Mouse (Mus musculus) liver, postnatal 0 days (tissue): ENCODE measurements around the gene Dtx2. TPM values are rescaled to one million over a fixed set of nuclear protein-coding genes. Genes with fewer than 3 reads are reported as not detected.
"Not testable (repeated sequence)": the region's sequence is repeated elsewhere in the genome, so short reads cannot be mapped to it uniquely, and the experiment has no call there.

Source experiments
- ATAC-seq: fragments of 200-750 bp; cut with Nextera tagmentation; 2 replicates; pipeline ENCODE4 v1.8.0; 2017; ENCODE audit warnings: mild to moderate bottlenecking, moderate library complexity
- DNase-seq: peaks from one replicate; pipeline ENCODE4 v3.0.0-alpha.2; 2016
- H3K27ac ChIP-seq: fragments of 300-500 bp; sonication (generic); 2 replicates; pipeline ENCODE4 v1.5.1; 2014; ENCODE audit warnings: antibody characterized with exemption, moderate library complexity, mild to moderate bottlenecking, low read depth
- H3K27me3 ChIP-seq: fragments of 300-500 bp; sonication (generic); 2 replicates; pipeline ENCODE4 v1.6.1; 2014; ENCODE audit warnings: low read length, control low read depth, mixed read lengths; ENCODE audit not compliant: insufficient read depth
- H3K36me3 ChIP-seq: fragments of 300-500 bp; sonication (generic); replicated peaks from 2 replicates; pipeline ENCODE4 v1.6.1; 2014; ENCODE audit warnings: mild to moderate bottlenecking, control low read depth, low read length, moderate library complexity, mixed read lengths; ENCODE audit not compliant: insufficient read depth
- H3K4me1 ChIP-seq: fragments of 300-500 bp; sonication (generic); 2 replicates; pipeline ENCODE4 v1.6.1; 2014; ENCODE audit warnings: antibody characterized with exemption, mild to moderate bottlenecking, control low read depth; ENCODE audit not compliant: insufficient read depth
- H3K4me2 ChIP-seq: fragments of 300-500 bp; sonication (generic); 2 replicates; pipeline ENCODE4 v1.6.1; 2014; ENCODE audit warnings: low read depth, mild to moderate bottlenecking, low read length, moderate library complexity, mixed read lengths
- H3K4me3 ChIP-seq: fragments of 300-500 bp; sonication (generic); 2 replicates; pipeline ENCODE4 v1.5.1; 2014; ENCODE audit warnings: low read depth, low read length
- H3K9ac ChIP-seq: fragments of 300-500 bp; sonication (generic); replicated peaks from 2 replicates; pipeline ENCODE4 v1.6.1; 2014; ENCODE audit warnings: mild to moderate bottlenecking, moderate library complexity
- H3K9me3 ChIP-seq: fragments of 300-500 bp; sonication (generic); 2 replicates; pipeline ENCODE4 v1.6.1; 2016; ENCODE audit warnings: mild to moderate bottlenecking, control low read depth, low read length, mixed read lengths
- CTCF ChIP-seq: sonication (generic); IDR thresholded peaks from 2 replicates; pipeline ENCODE4 v1.5.1; 2016; ENCODE audit warnings: antibody characterized with exemption, low read depth
- EP300 ChIP-seq: IDR thresholded peaks from 2 replicates; pipeline ENCODE4 v1.6.1; 2016; ENCODE audit warnings: antibody characterized with exemption, low read depth, mild to moderate bottlenecking
- WGBS: fragments of 180-500 bp; shearing (Covaris S2); extraction: QIAGEN DNeasy Blood & Tissue Kit; methylation state at CpG from one replicate; pipeline ENCODE4 v1.1.7; 2014; ENCODE audit not compliant: insufficient replicate concordance; 5-methylcytosine and 5-hydroxymethylcytosine counted together
- polyA plus RNA-seq: library from polyadenylated mRNA; unstranded; fragments of >200 nt; fragmentation: Nextera tagmentation; extraction: Ambion mirVana; gene quantifications from 2 replicates; pipeline ENCODE4 v1.2.1, GENCODE M21; 2015

The Dtx2 gene
- polyA plus RNA-seq, 1 experiment from 2014 or later = 4.8 TPM

- DNase-seq (no peak), ATAC-seq (no peak)
- no peak overlapping the region for H3K27ac ChIP-seq
- TF ChIP-seq CTCF = no peak
- no peak for TF ChIP-seq EP300
- H3K4me3 ChIP-seq = no peak overlapping the region
- no peak overlapping the region for H3K9ac ChIP-seq
- WGBS = 46% methylated on average over 4 of the region's 4 CpGs
- 0 out of 2 replicates have a peak, but pooled peaks cover 3% of the 10 kb centered on the region for H3K27me3 ChIP-seq
- no peaks in the 10 kb centered on the region for H3K4me1 ChIP-seq
- H3K9me3 ChIP-seq = no peaks in the 10 kb centered on the region
- H3K36me3 ChIP-seq = no peaks in the 10 kb centered on the region
- H3K4me2 ChIP-seq = no peak overlapping the region
Measured at GRCm38 (mm10) chr5:136056062-136056461, 61.5 kb downstream of the Dtx2 start.

- H3K36me3 ChIP-seq = no peaks in the 10 kb centered on the region
- TF ChIP-seq CTCF (no peak), EP300 (no peak)
- ATAC-seq (no peak), DNase-seq (no peak)
- 16% methylated on average over 8 of the region's 8 CpGs for WGBS
- no peak overlapping the region for H3K4me3 ChIP-seq
- no peak overlapping the region for H3K9ac ChIP-seq
- no peak overlapping the region for H3K27ac ChIP-seq
- H3K4me2 ChIP-seq = no peak overlapping the region
- no peaks in the 10 kb centered on the region for H3K9me3 ChIP-seq
- H3K27me3 ChIP-seq = 0 out of 2 replicates have a peak, but pooled peaks cover 3% of the 10 kb centered on the region
- no peaks in the 10 kb centered on the region for H3K4me1 ChIP-seq
Measured at GRCm38 (mm10) chr5:136057085-136057484, 62.5 kb downstream of the Dtx2 start.

GRCm38 (mm10) chr5:136061567-136061966 lies 67.0 kb downstream of the Dtx2 start:
- H3K27me3 ChIP-seq = 0 out of 2 replicates have a peak, but pooled peaks cover 3% of the 10 kb centered on the region
- no peak overlapping the region for H3K9ac ChIP-seq
- H3K4me3 ChIP-seq = no peak overlapping the region
- DNase-seq (peak; percentile 81), ATAC-seq (no peak)
- no peaks in the 10 kb centered on the region for H3K9me3 ChIP-seq
- TF ChIP-seq EP300 = no peak
- TF ChIP-seq CTCF = peak; percentile 98
- no peaks in the 10 kb centered on the region for H3K36me3 ChIP-seq
- WGBS = 12% methylated on average over 12 of the region's 12 CpGs
- H3K4me2 ChIP-seq = no peak overlapping the region
- no peaks in the 10 kb centered on the region for H3K4me1 ChIP-seq
- no peak overlapping the region for H3K27ac ChIP-seq

- DNase-seq (no peak), ATAC-seq (no peak)
- Histone ChIP-seq H3K9ac (no peak overlapping the region), H3K9me3 (no peaks in the 10 kb centered on the region), H3K4me2 (no peak overlapping the region), H3K36me3 (no peaks in the 10 kb centered on the region), H3K27ac (no peak overlapping the region), H3K4me1 (no peaks in the 10 kb centered on the region), H3K27me3 (no peaks in the 10 kb centered on the region), H3K4me3 (no peak overlapping the region)
- TF ChIP-seq EP300 (no peak), CTCF (no peak)
- WGBS = 84% methylated on average over 10 of the region's 10 CpGs
Measured at GRCm38 (mm10) chr5:136063920-136064319, 69.3 kb downstream of the Dtx2 start.

GRCm38 (mm10) chr5:136066404-136067148 lies 72.0 kb downstream of the Dtx2 start:
- H3K9me3 ChIP-seq, ATAC-seq, H3K27ac ChIP-seq, H3K4me1 ChIP-seq, DNase-seq, H3K4me3 ChIP-seq, H3K36me3 ChIP-seq, H3K4me2 ChIP-seq, H3K9ac ChIP-seq, H3K27me3 ChIP-seq: not testable (repeated sequence)
- WGBS = 53% methylated on average over 10 of the region's 11 CpGs

GRCm38 (mm10) chr5:136069411-136069810 lies 74.8 kb downstream of the Dtx2 start:
- H3K27me3 ChIP-seq = no peaks in the 10 kb centered on the region
- DNase-seq = no peak
- no peak overlapping the region for H3K4me2 ChIP-seq
- WGBS = 61% methylated on average over 1 of the region's 2 CpGs
- no peaks in the 10 kb centered on the region for H3K4me1 ChIP-seq
- H3K4me3 ChIP-seq = no peak overlapping the region
- TF ChIP-seq EP300 (no peak), CTCF (no peak)
- no peaks in the 10 kb centered on the region for H3K9me3 ChIP-seq
- no peaks in the 10 kb centered on the region for H3K36me3 ChIP-seq
- H3K27ac ChIP-seq = no peak overlapping the region
- ATAC-seq = no peak
- no peak overlapping the region for H3K9ac ChIP-seq

GRCm38 (mm10) chr5:136073051-136073450 lies 78.5 kb downstream of the Dtx2 start:
- no peak for TF ChIP-seq EP300
- no peak for TF ChIP-seq CTCF
- H3K4me2 ChIP-seq = no peak overlapping the region
- ATAC-seq = no peak
- H3K36me3 ChIP-seq = no peaks in the 10 kb centered on the region
- no peaks in the 10 kb centered on the region for H3K9me3 ChIP-seq
- H3K4me3 ChIP-seq = no peak overlapping the region
- WGBS = 58% methylated on average over 6 of the region's 6 CpGs
- no peak for DNase-seq
- no peak overlapping the region for H3K27ac ChIP-seq
- H3K27me3 ChIP-seq = no peaks in the 10 kb centered on the region
- H3K9ac ChIP-seq = no peak overlapping the region
- H3K4me1 ChIP-seq = no peaks in the 10 kb centered on the region
